Mouse (Mus musculus): ENCODE measurements at regions not wholly inside any gene's neighbourhood (a gene's known extent, or its start where the extent isn't known, plus 50 kb on each side); places are given as distances from the start of the nearest gene placed in this dataset.

GRCm38 (mm10) chr10:112619740-112620139, 309.1 kb downstream of the Atxn7l3b start:
- TF ChIP-seq POLR2A (IDR thresholded peaks at IDR 0.05; ENCODE audit: insufficient read length, low read depth) (no peak), MYOG (IDR thresholded peaks at IDR 0.05; ENCODE audit: control insufficient read depth in 1 of 3, insufficient read depth in 1 of 3, insufficient read length in 2 of 3, low read depth in 2 of 3) (no peak), MAX (IDR thresholded peaks at IDR 0.05; ENCODE audit: low read depth) (no peak), CEBPB (IDR thresholded peaks at IDR 0.05; ENCODE audit: insufficient read depth, poor library complexity, severe bottlenecking) (no peak), REST (IDR thresholded peaks at IDR 0.05; ENCODE audit: insufficient read depth, insufficient read length) (no peak), POLR2AphosphoS2 (IDR thresholded peaks at IDR 0.05; ENCODE audit: insufficient read length, low read depth) (no peak), E2F4 (IDR thresholded peaks at IDR 0.05; ENCODE audit: insufficient read depth) (no peak)
